Mouse (Mus musculus) lung, postnatal 0 days (tissue): ENCODE results near the gene Rpap3.

ENCODE experiments used
- CTCF ChIP-seq: IDR thresholded peaks from 2 replicates; pipeline ENCODE4 v1.5.1; 2016; ENCODE audit warnings: antibody characterized with exemption, mild to moderate bottlenecking
- EP300 ChIP-seq: IDR thresholded peaks from 2 replicates; pipeline ENCODE4 v1.6.1; 2016; ENCODE audit warnings: antibody characterized with exemption, mild to moderate bottlenecking, control low read depth

DNA sequence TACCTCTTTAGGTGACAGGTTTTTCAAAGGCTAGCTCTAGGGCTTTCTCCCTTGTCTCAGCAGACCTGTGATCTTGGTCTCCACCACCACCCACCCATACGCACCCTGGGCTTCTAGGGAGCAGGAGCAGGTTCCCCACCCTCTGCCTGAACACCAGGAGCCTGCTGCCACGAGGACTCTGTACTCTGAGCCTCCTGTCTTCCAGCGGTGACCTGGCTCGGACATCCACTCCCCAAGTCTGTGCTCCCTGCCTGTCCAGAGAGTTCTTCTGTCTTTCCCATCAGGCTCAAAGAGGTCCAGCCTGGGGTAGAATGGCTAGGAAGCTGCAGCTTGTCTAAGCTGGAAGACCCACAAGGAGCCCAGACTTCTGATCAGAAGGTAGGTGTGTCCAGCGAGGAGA, 37.6 kb upstream of the Rpap3 start:
- TF ChIP-seq CTCF (no peak), EP300 (no peak)
